Mouse (Mus musculus) heart, embryonic 15.5 days (tissue): ENCODE measurements around the gene Limch1. TPM values are rescaled to one million over a fixed set of nuclear protein-coding genes. Genes with fewer than 3 reads are reported as not detected.

Experiments
- ATAC-seq: fragments of 200-750 bp; cut with Nextera tagmentation; replicated peaks from 2 replicates; pipeline ENCODE4 v1.8.0; 2017; ENCODE audit warnings: low read depth, moderate TSS enrichment; ENCODE audit not compliant: insufficient number of reproducible peaks, insufficient read depth, low FRiP score
- H3K27ac ChIP-seq: fragments of 300-500 bp; sonication (generic); 2 replicates; pipeline ENCODE4 v1.5.1; 2015; ENCODE audit warnings: mild to moderate bottlenecking, inconsistent platforms
- H3K27me3 ChIP-seq: fragments of 300-500 bp; sonication (generic); 2 replicates; pipeline ENCODE4 v1.6.1; 2015; ENCODE audit warnings: inconsistent platforms
- H3K36me3 ChIP-seq: fragments of 300-500 bp; sonication (generic); 2 replicates; pipeline ENCODE4 v1.6.1; 2015; ENCODE audit warnings: mild to moderate bottlenecking, inconsistent platforms
- H3K4me1 ChIP-seq: fragments of 300-500 bp; sonication (generic); replicated peaks from 2 replicates; pipeline ENCODE4 v1.6.1; 2015; ENCODE audit warnings: inconsistent platforms
- H3K4me2 ChIP-seq: fragments of 300-500 bp; sonication (generic); 2 replicates; pipeline ENCODE4 v1.6.1; 2015; ENCODE audit warnings: inconsistent platforms, mild to moderate bottlenecking, moderate library complexity
- H3K4me3 ChIP-seq: fragments of 300-500 bp; sonication (generic); 2 replicates; pipeline ENCODE4 v1.5.1; 2015; ENCODE audit warnings: mild to moderate bottlenecking, inconsistent platforms
- H3K9ac ChIP-seq: fragments of 300-500 bp; sonication (generic); 2 replicates; pipeline ENCODE4 v1.6.1; 2015; ENCODE audit warnings: mild to moderate bottlenecking, inconsistent platforms
- H3K9me3 ChIP-seq: fragments of 300-500 bp; sonication (generic); replicated peaks from 2 replicates; pipeline ENCODE4 v1.6.1; 2016; ENCODE audit warnings: inconsistent platforms
- WGBS: fragments of 180-500 bp; shearing (Covaris S2); methylation state at CpG from one replicate; pipeline ENCODE4 v1.1.7; 2015; ENCODE audit warnings: mixed read lengths; 5-methylcytosine and 5-hydroxymethylcytosine counted together
- polyA plus RNA-seq: library from polyadenylated mRNA; unstranded; fragments of >200 nt; fragmentation: Nextera tagmentation; extraction: Ambion mirVana; gene quantifications from 2 replicates; pipeline ENCODE4 v1.2.1, GENCODE M21; 2015

Gene Limch1
- polyA plus RNA-seq, 1 experiment from 2014 or later, result 26.4 TPM

DNA sequence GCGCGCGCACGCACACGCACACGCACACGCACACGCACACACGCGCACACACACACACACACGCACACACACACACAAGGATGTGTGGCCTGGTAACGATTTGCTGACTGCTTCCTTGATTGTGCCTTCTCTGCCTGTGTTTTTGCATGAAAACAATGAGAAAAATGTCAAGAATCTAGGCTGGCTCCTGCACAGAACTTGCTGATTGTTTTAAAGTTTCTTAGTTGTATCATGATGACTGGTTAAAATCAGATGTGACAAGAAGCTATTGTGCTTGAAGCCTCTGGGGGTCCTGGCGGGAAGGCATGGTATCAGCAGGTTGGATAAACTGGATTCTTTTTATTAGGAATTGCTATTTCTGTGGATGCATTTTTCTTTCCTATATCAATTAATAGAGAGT, 137.1 kb downstream of the Limch1 start:
- Histone ChIP-seq H3K36me3 (no peaks in the 10 kb centered on the region), H3K4me3 (no peak overlapping the region), H3K9me3 (no peaks in the 10 kb centered on the region), H3K27me3 (no peaks in the 10 kb centered on the region), H3K4me2 (no peak overlapping the region), H3K27ac (no peak overlapping the region), H3K9ac (no peak overlapping the region), H3K4me1 (0 out of 2 replicates have a peak, but pooled peaks cover 5% of the 10 kb centered on the region)
- no peak for ATAC-seq
- WGBS, result 83% methylated on average over 13 of the region's 13 CpGs

DNA sequence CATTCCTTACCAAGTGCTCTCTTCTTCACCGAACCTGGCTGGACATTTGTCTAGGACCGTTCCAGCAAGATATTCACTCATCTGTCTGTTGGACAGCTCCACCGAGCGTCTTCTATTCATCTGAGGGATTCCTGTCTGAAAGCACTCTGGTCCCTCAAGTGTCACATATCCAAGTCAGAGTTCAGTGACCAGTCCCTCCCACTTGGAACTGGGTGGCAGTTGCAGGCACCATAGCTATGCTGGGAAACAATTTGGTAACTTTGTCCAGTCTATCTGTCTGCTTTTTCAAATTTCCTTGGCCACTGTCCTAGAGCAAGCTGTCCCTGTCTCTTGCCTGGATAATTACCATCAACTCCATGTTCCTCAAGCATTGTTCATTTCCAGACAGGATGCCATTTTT, 138.9 kb downstream of the Limch1 start:
- 49% methylated on average over 4 of the region's 4 CpGs for WGBS
- Histone ChIP-seq H3K27ac (no peak overlapping the region), H3K27me3 (no peaks in the 10 kb centered on the region), H3K36me3 (no peaks in the 10 kb centered on the region), H3K9ac (no peak overlapping the region), H3K4me1 (0 out of 2 replicates have a peak, but pooled peaks cover 10% of the 10 kb centered on the region), H3K4me3 (no peak overlapping the region), H3K9me3 (no peaks in the 10 kb centered on the region), H3K4me2 (no peak overlapping the region)
- no peak for ATAC-seq

DNA sequence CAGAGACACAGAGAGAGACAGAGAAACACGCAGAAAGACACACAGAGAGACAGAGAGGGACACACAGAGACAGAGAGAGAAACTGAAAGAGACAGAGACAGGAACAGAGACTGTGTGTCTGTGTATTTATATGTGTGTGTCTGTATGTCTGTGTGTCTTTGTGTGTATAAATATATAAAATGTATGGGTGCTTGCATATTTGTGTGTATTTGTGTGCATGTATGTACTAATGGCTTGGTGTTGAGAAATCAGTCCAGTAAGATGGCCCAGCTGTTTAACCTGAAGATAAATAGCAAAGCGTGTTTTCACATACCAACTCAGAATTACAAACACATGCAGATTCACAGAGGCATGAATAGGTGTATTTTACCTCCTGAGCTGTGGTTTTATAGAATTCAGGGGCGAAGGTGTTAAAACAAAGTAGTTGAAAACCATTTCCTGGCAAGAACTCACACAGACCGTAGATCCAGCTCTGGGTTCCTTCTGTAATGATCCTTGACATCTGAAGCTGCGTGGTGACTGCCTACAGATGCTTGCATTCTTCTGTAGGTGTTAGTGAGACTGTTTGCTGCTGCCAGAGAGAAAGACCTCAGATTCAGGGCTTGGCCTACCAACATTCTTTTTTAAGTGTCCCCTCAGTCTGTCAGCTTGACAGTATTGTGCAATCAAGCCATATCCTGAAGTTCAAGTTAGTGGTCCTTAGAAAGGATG, 140.9 kb downstream of the Limch1 start:
- H3K4me2 ChIP-seq, result no peak overlapping the region
- ATAC-seq, result no peak
- no peak overlapping the region for H3K9ac ChIP-seq
- no peaks in the 10 kb centered on the region for H3K9me3 ChIP-seq
- no peaks in the 10 kb centered on the region for H3K27me3 ChIP-seq
- H3K4me3 ChIP-seq, result no peak overlapping the region
- no peaks in the 10 kb centered on the region for H3K36me3 ChIP-seq
- H3K4me1 ChIP-seq, result 0 out of 2 replicates have a peak, but pooled peaks cover 10% of the 10 kb centered on the region
- 56% methylated on average over 5 of the region's 5 CpGs for WGBS
- no peak overlapping the region for H3K27ac ChIP-seq

DNA sequence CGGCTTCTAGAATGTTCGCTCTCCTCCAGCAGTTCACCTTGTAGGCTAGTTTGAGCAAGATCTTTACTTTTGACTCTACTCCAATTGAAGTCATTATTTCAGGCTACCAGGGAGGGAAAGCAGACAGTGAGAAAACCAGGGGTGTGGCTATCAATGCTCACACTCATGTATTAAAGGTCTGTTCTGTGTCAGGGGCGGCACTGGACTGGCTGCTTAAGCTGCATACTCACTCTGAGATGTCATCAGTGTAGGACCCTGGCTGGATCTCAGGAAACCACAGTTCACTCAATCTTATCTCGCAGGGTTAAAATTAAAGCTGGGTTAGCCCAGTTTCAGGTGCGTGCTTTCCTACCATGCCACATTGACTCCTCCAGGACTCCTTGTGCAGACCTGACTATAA, 142.4 kb downstream of the Limch1 start:
- H3K4me3 ChIP-seq, result no peak overlapping the region
- 53% methylated on average over 5 of the region's 5 CpGs for WGBS
- no peaks in the 10 kb centered on the region for H3K27me3 ChIP-seq
- no peak overlapping the region for H3K27ac ChIP-seq
- 0 out of 2 replicates have a peak, but pooled peaks cover 6% of the 10 kb centered on the region for H3K4me1 ChIP-seq
- H3K9me3 ChIP-seq, result no peaks in the 10 kb centered on the region
- H3K36me3 ChIP-seq, result no peaks in the 10 kb centered on the region
- H3K9ac ChIP-seq, result no peak overlapping the region
- no peak overlapping the region for H3K4me2 ChIP-seq
- no peak; the same call in 1 of the 2 replicates for ATAC-seq

DNA sequence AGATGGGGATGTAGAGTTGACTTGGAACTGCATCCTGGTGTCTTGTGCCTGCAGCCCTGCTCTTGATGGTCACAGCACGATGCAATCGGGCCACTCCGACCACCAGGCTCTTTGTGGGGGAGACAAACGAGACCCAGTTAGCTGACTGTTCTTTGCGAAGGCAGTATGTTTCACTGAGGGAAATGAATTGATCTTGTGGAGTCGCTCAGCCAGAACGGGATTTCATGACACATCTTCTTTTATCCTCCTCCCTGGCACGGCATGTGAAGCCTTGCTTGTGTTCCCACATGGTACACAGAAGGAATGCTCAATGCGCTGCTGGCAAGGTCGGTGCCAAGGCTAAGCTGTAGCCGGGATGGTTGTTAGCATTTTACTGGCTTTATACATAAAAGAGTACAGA, 143.7 kb downstream of the Limch1 start:
- no peak overlapping the region for H3K9ac ChIP-seq
- 91% methylated on average over 11 of the region's 11 CpGs for WGBS

DNA sequence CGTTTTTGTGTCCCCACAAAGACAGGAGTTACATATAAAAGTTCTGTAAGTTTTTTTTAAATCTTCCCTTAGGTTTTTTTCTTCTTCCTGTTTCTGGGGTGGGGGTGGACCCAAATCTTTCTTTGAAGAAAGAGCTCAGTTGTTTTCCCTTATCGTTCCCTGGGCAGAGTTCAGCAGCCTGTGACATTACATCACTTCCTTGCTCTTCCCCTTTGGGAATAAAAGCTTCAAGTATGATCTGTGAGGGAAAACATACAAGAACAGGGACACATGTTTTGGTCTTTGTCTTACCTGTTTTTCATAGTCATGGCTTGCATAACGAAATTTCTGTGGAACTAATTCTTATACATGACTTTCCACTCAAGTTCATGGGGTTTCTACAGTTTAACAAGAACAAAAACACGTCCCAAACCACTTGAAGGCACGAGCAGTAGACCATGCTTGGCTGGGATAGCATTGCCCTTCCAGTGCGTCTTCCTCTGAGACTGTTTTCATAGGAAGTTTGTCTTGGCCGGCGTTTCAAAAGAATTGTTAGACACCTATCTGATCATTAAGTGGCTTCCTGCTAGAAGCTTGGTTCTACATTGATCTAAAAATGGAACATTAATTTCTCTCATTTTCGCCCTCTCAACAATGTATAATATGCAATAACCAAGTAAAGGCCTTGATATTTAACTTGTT, 150.0 kb downstream of the Limch1 start:
- H3K36me3 ChIP-seq, result no peaks in the 10 kb centered on the region
- H3K27ac ChIP-seq, result peak overlapping the region; percentile 40; the same call in 1 of the 2 replicates
- WGBS, result 56% methylated on average over 9 of the region's 9 CpGs
- H3K9ac ChIP-seq, result no peak overlapping the region
- H3K4me3 ChIP-seq, result no peak overlapping the region
- no peaks in the 10 kb centered on the region; the same call in 1 of the 2 replicates for H3K27me3 ChIP-seq
- ATAC-seq, result no peak
- H3K4me1 ChIP-seq, result no peaks in the 10 kb centered on the region
- H3K9me3 ChIP-seq, result no peaks in the 10 kb centered on the region
- no peak overlapping the region for H3K4me2 ChIP-seq

More for the DNA sequence above, 143.7 kb downstream of the Limch1 start:
- Histone ChIP-seq H3K4me2 (no peak overlapping the region), H3K27ac (no peak overlapping the region), H3K27me3 (no peaks in the 10 kb centered on the region), H3K36me3 (no peaks in the 10 kb centered on the region), H3K4me3 (no peak overlapping the region), H3K9me3 (no peaks in the 10 kb centered on the region), H3K4me1 (0 out of 2 replicates have a peak, but pooled peaks cover 6% of the 10 kb centered on the region)
- ATAC-seq, result no peak

DNA sequence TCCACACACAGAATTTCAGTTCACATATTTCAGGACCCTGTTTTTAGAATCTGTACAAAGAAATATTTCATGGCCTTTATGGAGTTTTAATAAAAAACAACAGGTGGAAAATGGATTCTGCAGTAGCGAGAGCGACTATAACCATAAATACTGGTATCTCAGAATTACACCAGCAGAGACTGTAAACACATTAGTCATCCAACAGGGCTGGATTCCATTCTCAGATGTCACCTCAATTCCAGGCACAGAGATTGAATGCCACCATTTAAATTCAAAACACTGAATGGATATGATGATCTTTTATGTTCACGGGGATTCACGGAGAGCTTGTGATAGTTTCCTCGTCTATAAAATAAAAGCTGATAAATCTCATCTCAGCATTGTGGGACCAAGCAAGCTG, 152.0 kb downstream of the Limch1 start:
- ATAC-seq, result no peak
- H3K9ac ChIP-seq, result no peak overlapping the region
- H3K36me3 ChIP-seq, result no peaks in the 10 kb centered on the region
- H3K27ac ChIP-seq, result no peak overlapping the region
- H3K4me2 ChIP-seq, result no peak overlapping the region
- no peak overlapping the region for H3K4me3 ChIP-seq
- WGBS, result 77% methylated on average over 5 of the region's 5 CpGs
- H3K4me1 ChIP-seq, result no peaks in the 10 kb centered on the region
- no peaks in the 10 kb centered on the region; the same call in 1 of the 2 replicates for H3K27me3 ChIP-seq
- H3K9me3 ChIP-seq, result no peaks in the 10 kb centered on the region

DNA sequence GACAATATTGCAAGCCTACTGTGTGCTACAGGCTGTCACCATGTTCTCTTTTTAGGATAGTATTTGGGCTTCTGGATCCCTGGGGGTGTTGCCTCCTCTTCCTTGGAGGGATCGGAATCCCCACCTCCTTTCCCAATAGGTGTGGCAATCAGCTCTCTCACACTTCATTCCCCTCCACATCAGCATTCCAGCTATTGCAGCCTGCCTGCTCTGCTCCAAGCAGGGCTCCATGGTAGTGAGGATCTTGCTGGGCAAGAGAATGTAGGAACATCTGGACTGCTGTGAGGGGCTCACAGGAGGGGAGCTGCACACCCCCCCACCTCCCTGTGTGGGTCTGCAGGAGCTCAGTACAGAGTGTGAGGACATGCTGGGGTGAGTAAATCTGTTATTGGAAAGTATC, 152.6 kb downstream of the Limch1 start:
- no peak for ATAC-seq
- Histone ChIP-seq H3K36me3 (no peaks in the 10 kb centered on the region), H3K27me3 (no peaks in the 10 kb centered on the region; the same call in 1 of the 2 replicates), H3K4me2 (no peak overlapping the region), H3K27ac (no peak overlapping the region), H3K4me1 (no peaks in the 10 kb centered on the region), H3K9ac (no peak overlapping the region), H3K4me3 (no peak overlapping the region), H3K9me3 (no peaks in the 10 kb centered on the region)
- 71% methylated on average over 1 of the region's 1 CpGs for WGBS

DNA sequence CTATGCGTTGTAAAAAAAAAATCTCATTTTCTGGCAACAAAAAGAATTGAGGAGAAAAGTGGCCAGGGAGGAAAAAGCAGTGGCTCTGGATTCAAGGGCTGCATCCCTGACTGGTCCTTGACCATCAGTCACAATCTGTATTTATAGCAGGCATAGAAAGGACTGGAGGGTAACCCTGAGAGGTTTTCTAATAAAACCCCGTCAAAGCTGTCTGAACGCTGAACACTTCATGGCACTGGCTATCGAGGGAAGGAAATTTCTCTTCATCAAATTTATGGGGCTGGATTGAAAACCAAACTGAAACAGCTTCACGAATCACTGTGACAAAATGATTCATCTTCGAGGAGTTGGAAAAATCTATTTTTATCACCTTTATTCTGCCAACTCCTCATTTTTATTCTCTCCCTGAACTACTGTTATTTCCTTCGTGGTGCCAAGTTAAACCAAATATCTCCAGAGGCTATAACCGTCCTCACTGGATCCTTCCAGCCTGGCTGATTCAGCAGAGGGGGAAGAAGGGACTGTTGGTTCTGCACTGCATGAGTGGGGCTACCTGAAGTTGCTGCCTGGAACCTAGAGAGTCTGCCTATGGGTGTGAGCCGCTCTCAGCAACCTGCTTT, 153.3 kb downstream of the Limch1 start:
- Histone ChIP-seq H3K4me3 (no peak overlapping the region), H3K36me3 (no peaks in the 10 kb centered on the region), H3K27me3 (no peaks in the 10 kb centered on the region; the same call in 1 of the 2 replicates), H3K4me2 (no peak overlapping the region), H3K9me3 (no peaks in the 10 kb centered on the region), H3K27ac (no peak overlapping the region), H3K9ac (no peak overlapping the region), H3K4me1 (no peaks in the 10 kb centered on the region)
- 63% methylated on average over 9 of the region's 9 CpGs for WGBS
- ATAC-seq, result no peak

DNA sequence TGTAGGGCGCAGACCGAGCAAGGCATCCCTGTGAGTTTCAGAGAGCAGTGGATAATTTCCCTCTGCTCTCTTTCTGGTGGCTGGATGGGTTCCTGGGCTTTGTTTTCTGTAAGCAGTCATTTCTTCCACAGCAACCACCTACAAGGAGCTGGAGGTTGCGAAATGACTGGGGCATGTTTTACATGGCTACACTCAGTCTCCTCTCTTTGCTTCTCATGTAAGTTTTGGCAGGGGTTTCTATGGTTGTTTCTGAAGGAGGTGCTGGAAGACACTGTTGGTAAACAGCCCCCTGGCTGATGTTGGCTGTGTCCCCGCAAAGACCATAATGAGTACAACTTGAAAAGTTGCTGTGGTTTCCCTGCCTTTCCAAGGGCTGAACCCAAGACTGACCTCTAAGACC, 155.5 kb downstream of the Limch1 start:
- no peak overlapping the region for H3K4me2 ChIP-seq
- WGBS, result 91% methylated on average over 4 of the region's 4 CpGs
- H3K27me3 ChIP-seq, result no peaks in the 10 kb centered on the region; the same call in 1 of the 2 replicates

DNA sequence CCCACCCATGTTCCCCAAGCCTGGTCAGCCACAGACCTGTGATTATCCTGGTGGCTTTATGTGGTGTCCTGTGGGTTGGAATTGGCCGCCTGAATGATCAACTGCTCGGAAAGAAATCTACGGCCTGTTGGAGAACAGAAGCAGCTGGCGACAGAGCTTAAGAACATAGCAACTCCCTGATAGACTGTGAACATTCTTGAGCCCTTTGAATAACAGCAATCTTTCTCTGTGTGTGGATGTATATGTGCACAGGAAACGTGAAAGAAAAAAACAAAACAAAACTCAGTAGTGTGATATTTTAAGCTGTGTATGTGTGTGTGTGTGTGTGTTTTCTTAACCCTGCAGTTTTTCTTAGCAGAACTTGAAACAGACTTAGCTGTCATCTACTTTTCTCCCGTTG, 159.2 kb downstream of the Limch1 start:
- whole genome bisulfite sequencing, result 44% methylated on average over 6 of the region's 6 CpGs
- Histone ChIP-seq H3K4me2 (no peak overlapping the region), H3K9me3 (no peaks in the 10 kb centered on the region), H3K4me3 (no peak overlapping the region), H3K27ac (no peak overlapping the region), H3K4me1 (no peaks in the 10 kb centered on the region), H3K9ac (no peak overlapping the region), H3K27me3 (no peaks in the 10 kb centered on the region), H3K36me3 (no peaks in the 10 kb centered on the region)
- ATAC-seq, result no peak

More for the DNA sequence above, 155.5 kb downstream of the Limch1 start:
- no peaks in the 10 kb centered on the region for H3K9me3 ChIP-seq
- no peaks in the 10 kb centered on the region for H3K4me1 ChIP-seq
- H3K9ac ChIP-seq, result no peak overlapping the region
- no peak overlapping the region for H3K27ac ChIP-seq
- no peak for ATAC-seq
- H3K36me3 ChIP-seq, result no peaks in the 10 kb centered on the region
- H3K4me3 ChIP-seq, result no peak overlapping the region
